Mouse (Mus musculus): Measurements from ENCODE around the gene Dnah6. TPM values are rescaled to one million over a fixed set of nuclear protein-coding genes. Genes with fewer than 3 reads are reported as not detected.

Gene Dnah6
- polyA plus RNA-seq, 1 experiment: 1.9 TPM

DNA sequence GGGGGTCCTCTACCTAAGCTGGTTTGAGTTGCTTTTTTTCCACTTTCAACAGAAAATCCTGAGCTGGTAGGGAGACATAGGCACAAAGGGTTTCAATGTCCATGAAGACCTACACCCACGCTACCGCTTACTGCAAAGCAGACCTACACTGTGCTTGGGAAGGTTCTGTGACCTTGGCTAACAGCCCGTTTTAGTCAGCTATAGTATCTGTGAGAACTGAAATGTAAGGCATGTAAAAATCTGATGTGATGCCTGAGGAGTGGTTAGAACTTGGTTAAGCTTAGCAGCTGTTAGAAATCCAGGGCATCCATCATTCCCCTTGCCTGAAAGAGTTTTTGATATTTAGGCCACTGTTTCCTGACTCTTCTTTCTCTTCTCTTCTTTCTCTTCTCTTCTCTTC lies 46.3 kb downstream of the Dnah6 start:
- Histone ChIP-seq H3K27me3 (ENCODE audit: control insufficient read depth, insufficient read depth, low read length) (no peaks in the 10 kb centered on the region), H3K27ac (ENCODE audit: insufficient read depth, low read length) (no peak overlapping the region), H3K4me3 (replicated peaks; ENCODE audit: insufficient read depth, low read depth, low read length) (no peak overlapping the region), H3K4me1 (ENCODE audit: control insufficient read depth, insufficient read depth, low read length) (no peaks in the 10 kb centered on the region)
- no peak for TF ChIP-seq CTCF (IDR thresholded peaks at IDR 0.05; ENCODE audit: borderline replicate concordance, insufficient read depth, low read depth, low read length)
- TF ChIP-seq POLR2A (IDR thresholded peaks at IDR 0.05; ENCODE audit: borderline replicate concordance, insufficient read depth, low read length): no peak
- no peak for DNase-seq
- 85% methylated on average over 3 of the region's 3 CpGs for WGBS

DNA sequence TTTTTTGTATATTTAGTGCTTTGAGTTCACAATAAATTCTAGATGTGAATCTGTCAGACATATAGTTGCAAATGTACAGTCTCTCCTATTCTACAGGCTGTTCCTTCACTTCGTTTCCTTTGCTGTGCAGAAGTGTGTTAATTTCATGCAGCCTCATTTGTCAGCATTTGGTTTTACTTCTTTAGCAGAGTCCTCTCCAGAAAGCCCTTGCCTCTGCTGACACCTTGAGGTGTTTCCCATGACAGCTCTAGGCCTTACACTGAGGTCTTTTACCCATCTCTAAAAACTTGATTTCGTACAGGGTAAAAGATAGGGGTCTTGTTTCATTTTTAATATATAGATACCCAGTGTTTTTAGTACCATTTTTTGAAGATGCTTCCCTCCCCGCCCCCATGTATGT lies 54.2 kb downstream of the Dnah6 start:
- Histone ChIP-seq H3K4me1 (ENCODE audit: control insufficient read depth, insufficient read depth, low read length) (no peaks in the 10 kb centered on the region), H3K27me3 (ENCODE audit: control insufficient read depth, insufficient read depth, low read length) (no peaks in the 10 kb centered on the region), H3K4me3 (replicated peaks; ENCODE audit: insufficient read depth, low read depth, low read length) (no peak overlapping the region), H3K27ac (ENCODE audit: insufficient read depth, low read length) (no peak overlapping the region)
- DNase-seq: no peak
- no peak for TF ChIP-seq POLR2A (IDR thresholded peaks at IDR 0.05; ENCODE audit: borderline replicate concordance, insufficient read depth, low read length)
- no peak for TF ChIP-seq CTCF (IDR thresholded peaks at IDR 0.05; ENCODE audit: borderline replicate concordance, insufficient read depth, low read depth, low read length)
- 70% methylated on average over 3 of the region's 3 CpGs for WGBS

DNA sequence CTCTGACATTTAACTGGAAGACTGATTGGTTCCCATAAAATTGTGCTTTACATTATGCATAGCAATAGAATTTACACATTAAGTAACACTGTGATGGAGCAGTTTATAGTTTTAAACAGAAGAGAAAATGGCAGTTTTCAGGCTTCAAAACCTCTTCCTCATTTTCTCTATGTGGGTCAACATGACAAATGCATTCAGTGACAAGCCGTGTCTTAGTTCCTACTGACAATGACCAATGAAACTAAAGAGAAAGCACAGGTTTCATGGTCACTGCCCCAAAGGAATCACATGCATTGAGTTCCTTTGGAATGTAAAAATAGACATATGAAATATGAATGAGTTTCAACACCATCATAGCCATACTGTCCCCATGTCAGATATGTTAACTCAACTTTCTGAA lies 58.5 kb downstream of the Dnah6 start:
- no peaks in the 10 kb centered on the region for H3K4me1 ChIP-seq (ENCODE audit: control insufficient read depth, insufficient read depth, low read length)
- 82% methylated on average over 1 of the region's 1 CpGs for WGBS
- TF ChIP-seq CTCF (IDR thresholded peaks at IDR 0.05; ENCODE audit: borderline replicate concordance, insufficient read depth, low read depth, low read length) (no peak), POLR2A (IDR thresholded peaks at IDR 0.05; ENCODE audit: borderline replicate concordance, insufficient read depth, low read length) (no peak)
- no peaks in the 10 kb centered on the region for H3K27me3 ChIP-seq (ENCODE audit: control insufficient read depth, insufficient read depth, low read length)
- no peak overlapping the region for H3K4me3 ChIP-seq (replicated peaks; ENCODE audit: insufficient read depth, low read depth, low read length)
- no peak overlapping the region for H3K27ac ChIP-seq (ENCODE audit: insufficient read depth, low read length)
- no peak for DNase-seq

DNA sequence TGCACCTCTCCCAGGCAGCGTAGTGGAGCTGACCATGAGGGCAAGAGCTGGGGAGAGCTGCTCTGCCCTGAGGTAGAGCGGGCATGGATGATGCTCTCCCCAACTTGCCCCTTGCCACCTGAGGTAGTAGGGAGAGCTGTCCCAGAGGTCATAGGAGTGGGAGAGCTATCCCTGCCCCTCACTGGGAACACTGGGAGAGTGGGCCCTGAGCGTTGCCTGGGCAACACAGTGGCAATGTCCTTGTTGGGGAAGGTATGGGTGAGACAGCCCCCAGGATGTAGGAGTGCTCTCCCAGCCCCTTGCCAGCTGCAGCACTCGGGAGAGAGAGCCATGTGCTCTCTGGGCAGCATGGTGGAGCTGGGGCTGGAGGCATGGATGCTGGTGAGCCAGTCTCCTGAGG lies 60.1 kb downstream of the Dnah6 start:
- no peak overlapping the region for H3K27ac ChIP-seq (ENCODE audit: insufficient read depth, low read length)
- WGBS: 69% methylated on average over 4 of the region's 4 CpGs
- no peaks in the 10 kb centered on the region for H3K4me1 ChIP-seq (ENCODE audit: control insufficient read depth, insufficient read depth, low read length)
- H3K4me3 ChIP-seq (replicated peaks; ENCODE audit: insufficient read depth, low read depth, low read length): no peak overlapping the region
- no peak for DNase-seq
- TF ChIP-seq CTCF (IDR thresholded peaks at IDR 0.05; ENCODE audit: borderline replicate concordance, insufficient read depth, low read depth, low read length) (no peak), POLR2A (IDR thresholded peaks at IDR 0.05; ENCODE audit: borderline replicate concordance, insufficient read depth, low read length) (no peak)
- H3K27me3 ChIP-seq (ENCODE audit: control insufficient read depth, insufficient read depth, low read length): no peaks in the 10 kb centered on the region

DNA sequence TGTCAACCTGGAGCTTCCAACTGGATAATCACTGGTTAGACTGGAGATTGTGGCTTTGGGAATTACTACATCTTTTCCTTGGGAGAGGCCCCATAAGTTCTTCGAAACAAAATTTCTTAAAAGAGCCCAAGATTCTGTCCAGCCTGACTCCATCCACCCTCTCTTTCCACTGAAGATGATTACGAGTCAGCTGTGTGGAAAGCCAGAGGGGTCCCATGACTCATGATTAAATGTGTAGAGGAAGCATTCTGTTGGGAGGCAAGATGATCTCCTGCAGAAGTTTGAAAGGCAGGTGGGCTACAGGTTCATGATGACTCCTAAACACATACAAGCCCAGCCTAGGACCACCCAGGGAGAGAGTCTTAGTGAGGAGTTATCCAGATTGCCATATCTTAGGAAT lies 66.0 kb downstream of the Dnah6 start:
- H3K27ac ChIP-seq (ENCODE audit: insufficient read depth, low read length): no peak overlapping the region
- TF ChIP-seq CTCF (IDR thresholded peaks at IDR 0.05; ENCODE audit: borderline replicate concordance, insufficient read depth, low read depth, low read length) (no peak), POLR2A (IDR thresholded peaks at IDR 0.05; ENCODE audit: borderline replicate concordance, insufficient read depth, low read length) (no peak)
- H3K27me3 ChIP-seq (ENCODE audit: control insufficient read depth, insufficient read depth, low read length): no peaks in the 10 kb centered on the region
- H3K4me3 ChIP-seq (replicated peaks; ENCODE audit: insufficient read depth, low read depth, low read length): no peak overlapping the region
- H3K4me1 ChIP-seq (ENCODE audit: control insufficient read depth, insufficient read depth, low read length): no peaks in the 10 kb centered on the region
- DNase-seq: no peak
- WGBS: 76% methylated on average over 2 of the region's 2 CpGs

DNA sequence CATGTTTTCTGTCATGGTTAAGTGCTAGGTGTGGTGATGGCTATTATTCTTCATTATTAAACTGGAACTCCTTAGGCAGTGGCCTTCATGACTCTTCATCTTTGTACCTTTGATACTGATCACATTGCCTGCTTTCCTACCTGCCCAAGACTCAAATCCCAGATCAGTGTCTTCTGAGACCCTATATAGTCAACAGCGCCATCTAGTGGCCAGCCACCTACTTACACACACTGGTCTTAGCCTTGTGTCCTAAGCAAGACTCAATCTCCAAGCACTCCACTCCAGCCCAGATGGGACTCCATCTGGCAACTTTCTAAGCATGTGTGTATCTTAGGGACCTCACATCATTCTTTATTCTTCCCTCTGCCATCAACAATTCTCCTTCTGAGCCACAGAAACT lies 67.8 kb downstream of the Dnah6 start:
- TF ChIP-seq POLR2A (IDR thresholded peaks at IDR 0.05; ENCODE audit: borderline replicate concordance, insufficient read depth, low read length) (no peak), CTCF (IDR thresholded peaks at IDR 0.05; ENCODE audit: borderline replicate concordance, insufficient read depth, low read depth, low read length) (peak; percentile 87)

DNA sequence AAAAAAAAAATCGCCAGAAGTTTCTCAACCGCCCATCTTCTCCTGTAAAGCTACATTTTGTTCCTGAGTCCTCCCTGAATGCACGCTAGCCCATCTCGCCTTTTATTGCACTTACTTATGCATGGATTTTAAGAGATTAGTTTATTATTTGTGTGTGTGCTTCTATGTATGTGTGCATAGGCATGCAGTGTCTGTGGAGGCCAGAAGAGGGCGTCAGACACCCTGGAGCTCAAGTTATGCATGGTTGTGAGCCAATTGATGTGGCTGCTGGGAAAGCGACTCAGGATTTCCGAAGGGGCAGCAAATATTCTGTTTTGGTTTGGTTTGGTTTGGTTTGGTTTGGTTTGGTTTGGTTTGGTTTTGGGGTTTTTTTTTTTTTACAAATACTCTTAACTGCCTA lies 78.0 kb downstream of the Dnah6 start:
- Histone ChIP-seq H3K4me1 (ENCODE audit: control insufficient read depth, insufficient read depth, low read length) (no peaks in the 10 kb centered on the region), H3K27me3 (ENCODE audit: control insufficient read depth, insufficient read depth, low read length) (no peaks in the 10 kb centered on the region), H3K4me3 (replicated peaks; ENCODE audit: insufficient read depth, low read depth, low read length) (no peak overlapping the region), H3K27ac (ENCODE audit: insufficient read depth, low read length) (no peak overlapping the region)
- no peak for TF ChIP-seq POLR2A (IDR thresholded peaks at IDR 0.05; ENCODE audit: borderline replicate concordance, insufficient read depth, low read length)
- TF ChIP-seq CTCF (IDR thresholded peaks at IDR 0.05; ENCODE audit: borderline replicate concordance, insufficient read depth, low read depth, low read length): no peak
- 89% methylated on average over 7 of the region's 7 CpGs for WGBS
- no peak for DNase-seq

More for the DNA sequence above, 67.8 kb downstream of the Dnah6 start:
- Histone ChIP-seq H3K27me3 (ENCODE audit: control insufficient read depth, insufficient read depth, low read length) (no peaks in the 10 kb centered on the region), H3K27ac (ENCODE audit: insufficient read depth, low read length) (no peak overlapping the region), H3K4me3 (replicated peaks; ENCODE audit: insufficient read depth, low read depth, low read length) (no peak overlapping the region), H3K4me1 (ENCODE audit: control insufficient read depth, insufficient read depth, low read length) (no peaks in the 10 kb centered on the region)
- WGBS: 0% methylated on average over 1 of the region's 1 CpGs
- DNase-seq: peak; percentile 59 to 75

DNA sequence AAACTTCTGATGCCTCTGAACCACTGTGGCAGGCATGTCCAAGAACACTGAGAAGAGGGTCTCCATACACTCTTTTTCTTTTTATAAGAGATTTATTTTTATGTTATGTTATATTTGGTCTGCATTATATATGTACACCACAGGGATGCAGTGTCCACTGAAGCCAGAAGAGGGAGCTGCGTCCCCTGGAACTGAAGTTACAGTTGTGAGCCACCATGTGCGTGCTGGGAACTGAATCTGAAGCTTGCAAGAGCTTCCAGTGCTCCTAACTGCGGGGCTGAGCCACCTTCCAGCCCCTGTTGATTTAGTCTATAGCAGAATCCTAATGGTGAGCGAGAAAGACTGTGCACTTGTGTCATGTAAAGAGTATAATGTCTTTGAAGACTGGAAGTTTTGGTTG lies 78.7 kb downstream of the Dnah6 start:
- Histone ChIP-seq H3K4me1 (ENCODE audit: control insufficient read depth, insufficient read depth, low read length) (no peaks in the 10 kb centered on the region), H3K27me3 (ENCODE audit: control insufficient read depth, insufficient read depth, low read length) (no peaks in the 10 kb centered on the region), H3K4me3 (replicated peaks; ENCODE audit: insufficient read depth, low read depth, low read length) (no peak overlapping the region), H3K27ac (ENCODE audit: insufficient read depth, low read length) (no peak overlapping the region)
- TF ChIP-seq CTCF (IDR thresholded peaks at IDR 0.05; ENCODE audit: borderline replicate concordance, insufficient read depth, low read depth, low read length) (no peak), POLR2A (IDR thresholded peaks at IDR 0.05; ENCODE audit: borderline replicate concordance, insufficient read depth, low read length) (no peak)
- DNase-seq: no peak
- WGBS: 85% methylated on average over 4 of the region's 4 CpGs

Measured in cerebellum, adult 2 months (tissue).